Mouse (Mus musculus) olfactory bulb, adult 2 months (tissue): Measurements from ENCODE around the gene Slc25a18.

Source experiments
- CTCF ChIP-seq: fragments of 200-500 bp; IDR thresholded peaks from 2 replicates; pipeline ENCODE4 v1.5.1; 2012; ENCODE audit warnings: low read depth, mild to moderate bottlenecking, low read length, moderate library complexity; ENCODE audit not compliant: insufficient read depth
- POLR2A ChIP-seq: fragments of 200-500 bp; IDR thresholded peaks from 2 replicates; pipeline ENCODE4 v1.6.1; 2012; ENCODE audit warnings: mild to moderate bottlenecking, low read depth, low read length, moderate library complexity; ENCODE audit not compliant: insufficient read depth

GRCm38 (mm10) chr6:120821715-120822114 lies 48.3 kb downstream of the Slc25a18 start:
- TF ChIP-seq POLR2A: no peak
- no peak for TF ChIP-seq CTCF
